Mouse (Mus musculus) midbrain, postnatal 0 days (tissue): ENCODE data around the gene Tmed4. TPM values are rescaled to one million over a fixed set of nuclear protein-coding genes. Genes with fewer than 3 reads are reported as not detected.

Experiments
- ATAC-seq: fragments of 200-750 bp; cut with Nextera tagmentation; 2 replicates; pipeline ENCODE4 v1.8.0; 2017; ENCODE audit warnings: moderate number of reproducible peaks, mild to moderate bottlenecking, moderate TSS enrichment, moderate library complexity; ENCODE audit not compliant: low FRiP score
- DNase-seq: peaks from one replicate; pipeline ENCODE4 v3.0.0-alpha.2; 2015; ENCODE audit warnings: low spot score
- H3K27ac ChIP-seq: fragments of 300-500 bp; sonication (generic); 2 replicates; pipeline ENCODE4 v1.5.1; 2014; ENCODE audit warnings: low read depth, mild to moderate bottlenecking, low read length, mixed read lengths
- H3K27me3 ChIP-seq: fragments of 300-500 bp; sonication (generic); 2 replicates; pipeline ENCODE4 v1.6.1; 2014; ENCODE audit warnings: low read length, control low read depth, mixed read lengths; ENCODE audit not compliant: insufficient read depth
- H3K36me3 ChIP-seq: fragments of 300-500 bp; sonication (generic); 2 replicates; pipeline ENCODE4 v1.6.1; 2014; ENCODE audit warnings: low read length, control low read depth, mixed read lengths; ENCODE audit not compliant: insufficient read depth
- H3K4me1 ChIP-seq: fragments of 300-500 bp; sonication (generic); 2 replicates; pipeline ENCODE4 v1.6.1; 2014; ENCODE audit warnings: mild to moderate bottlenecking, control low read depth, antibody characterized with exemption, low read length, mixed read lengths; ENCODE audit not compliant: insufficient read depth
- H3K4me2 ChIP-seq: fragments of 300-500 bp; sonication (generic); 2 replicates; pipeline ENCODE4 v1.6.1; 2014; ENCODE audit warnings: low read depth, mild to moderate bottlenecking, low read length, mixed read lengths; ENCODE audit not compliant: poor library complexity, severe bottlenecking
- H3K4me3 ChIP-seq: fragments of 300-500 bp; sonication (generic); 2 replicates; pipeline ENCODE4 v1.5.1; 2014; ENCODE audit warnings: low read depth, mild to moderate bottlenecking, low read length, moderate library complexity
- H3K9ac ChIP-seq: fragments of 300-500 bp; sonication (generic); replicated peaks from 2 replicates; pipeline ENCODE4 v1.6.1; 2014; ENCODE audit warnings: mild to moderate bottlenecking, low read length, moderate library complexity, mixed read lengths; ENCODE audit not compliant: poor library complexity, severe bottlenecking
- H3K9me3 ChIP-seq: fragments of 300-500 bp; sonication (generic); 2 replicates; pipeline ENCODE4 v1.6.1; 2016; ENCODE audit warnings: low read length, control low read depth
- CTCF ChIP-seq: IDR thresholded peaks from 2 replicates; pipeline ENCODE4 v1.5.1; 2016; ENCODE audit warnings: antibody characterized with exemption, mild to moderate bottlenecking
- WGBS: fragments of 180-500 bp; shearing (Covaris S2); extraction: QIAGEN DNeasy Blood & Tissue Kit; methylation state at CpG from one replicate; pipeline ENCODE4 v1.1.7; 2014; 5-methylcytosine and 5-hydroxymethylcytosine counted together
- polyA plus RNA-seq: library from polyadenylated mRNA; unstranded; fragments of >200 nt; fragmentation: Nextera tagmentation; extraction: Ambion mirVana; gene quantifications from 2 replicates; pipeline ENCODE4 v1.2.1, GENCODE M21; 2015
- total RNA-seq: library from RNA; depleted of rRNA; stranded (reverse); fragments of >200 nt; gene quantifications from 2 replicates; pipeline ENCODE4 v1.2.3, GENCODE M21; 2014; rRNA removed

Gene Tmed4
- total and polyA plus RNA-seq, 2 experiments from 2014 or later: 90.1 to 92.7 TPM

GRCm38 (mm10) chr11:6222187-6222586 is 52.5 kb downstream of the Tmed4 start:
- no peaks in the 10 kb centered on the region for H3K9me3 ChIP-seq
- H3K4me3 ChIP-seq: no peak overlapping the region
- no peak for ATAC-seq
- no peaks in the 10 kb centered on the region for H3K27me3 ChIP-seq
- no peak overlapping the region for H3K4me2 ChIP-seq
- 95% methylated on average over 10 of the region's 10 CpGs for WGBS
- no peak overlapping the region for H3K9ac ChIP-seq
- no peak for DNase-seq
- no peak for TF ChIP-seq CTCF
- no peak overlapping the region for H3K27ac ChIP-seq
- no peaks in the 10 kb centered on the region for H3K4me1 ChIP-seq
- H3K36me3 ChIP-seq: no peaks in the 10 kb centered on the region

Other genes starting within 250 kb of the Tmed4 start
- 195 and 225 TPM in 2 replicates for gene Camk2b, start 208.5 kb downstream of the Tmed4 start, total RNA-seq
- 199 and 208 TPM in 2 replicates for gene Camk2b, start 208.5 kb downstream of the Tmed4 start, polyA plus RNA-seq
- gene A730071L15Rik, start 74.8 kb downstream of the Tmed4 start, total RNA-seq: 0.11 and 0.42 TPM in 2 replicates
- 0.23 and 0.33 TPM in 2 replicates for gene A730071L15Rik, start 74.8 kb downstream of the Tmed4 start, polyA plus RNA-seq
- gene Nudcd3, start 74.5 kb downstream of the Tmed4 start, total RNA-seq: 68.1 and 69.5 TPM in 2 replicates
- 70.7 and 75.6 TPM in 2 replicates for gene Nudcd3, start 74.5 kb downstream of the Tmed4 start, polyA plus RNA-seq
- 0.05 TPM in 1 of 2 replicates, not detected in the other for gene Npc1l1, start 44.7 kb downstream of the Tmed4 start, total RNA-seq
- 0.09 and 0.11 TPM in 2 replicates for gene Npc1l1, start 44.7 kb downstream of the Tmed4 start, polyA plus RNA-seq
- 74.8 and 77.4 TPM in 2 replicates for gene Ddx56, start 7.1 kb downstream of the Tmed4 start, total RNA-seq
- gene Ddx56, start 7.1 kb downstream of the Tmed4 start, polyA plus RNA-seq: 64.4 and 75.9 TPM in 2 replicates
- 124 and 134 TPM in 2 replicates for gene Ogdh, start 16.8 kb upstream of the Tmed4 start, total RNA-seq
- gene Ogdh, start 16.8 kb upstream of the Tmed4 start, polyA plus RNA-seq: 136 and 139 TPM in 2 replicates
- gene Zmiz2, start 114.2 kb upstream of the Tmed4 start, total RNA-seq: 139 and 153 TPM in 2 replicates
- gene Zmiz2, start 114.2 kb upstream of the Tmed4 start, polyA plus RNA-seq: 33.7 and 36.0 TPM in 2 replicates
- 2,296 and 2,489 TPM in 2 replicates for gene Ppia, start 140.6 kb upstream of the Tmed4 start, total RNA-seq
- 5,099 and 5,106 TPM in 2 replicates for gene Ppia, start 140.6 kb upstream of the Tmed4 start, polyA plus RNA-seq
- gene H2afv, start 169.6 kb upstream of the Tmed4 start, total RNA-seq: 46.2 and 57.2 TPM in 2 replicates
- 133 and 142 TPM in 2 replicates for gene H2afv, start 169.6 kb upstream of the Tmed4 start, polyA plus RNA-seq
- 38.0 and 45.1 TPM in 2 replicates for gene Purb, start 201.0 kb upstream of the Tmed4 start, total RNA-seq
- 12.2 and 14.2 TPM in 2 replicates for gene Purb, start 201.0 kb upstream of the Tmed4 start, polyA plus RNA-seq
- gene Myo1g, start 246.1 kb upstream of the Tmed4 start, total RNA-seq: 0.99 and 1.5 TPM in 2 replicates
- gene Myo1g, start 246.1 kb upstream of the Tmed4 start, polyA plus RNA-seq: 0.38 and 0.62 TPM in 2 replicates